Mouse (Mus musculus): ENCODE measurements at regions not wholly inside any gene's neighbourhood (a gene's known extent, or its start where the extent isn't known, plus 50 kb on each side); places are given as distances from the start of the nearest gene placed in this dataset.

- TF ChIP-seq EP300 (IDR thresholded peaks at IDR 0.05; ENCODE audit: low read depth) (no peak), CTCF (IDR thresholded peaks at IDR 0.05; ENCODE audit: low read depth) (no peak)
Observed at GRCm38 (mm10) chr2:39338832-39339649, 112.8 kb upstream of the Ppp6c start.

Measured in liver, postnatal 0 days (tissue).